Mouse (Mus musculus): ENCODE measurements around the gene Shh. TPM values are rescaled to one million over a fixed set of nuclear protein-coding genes. Genes with fewer than 3 reads are reported as not detected.

Gene Shh
- polyA plus RNA-seq (2021; fragmentation: Nextera tagmentation): 0.74 and 0.77 TPM in 2 replicates
- long read RNA-seq, experiment 1, transcript Shh-201 (3 exons, 2,847 nt): major isoform, 9 of 14 reads
- long read RNA-seq, experiment 1, partial matches to known transcripts: 0 of 14 reads
- long read RNA-seq, experiment 1, other reads (novel, unspliced or antisense): 5 of 14 reads
- long read RNA-seq, experiment 2: 0 reads

DNA sequence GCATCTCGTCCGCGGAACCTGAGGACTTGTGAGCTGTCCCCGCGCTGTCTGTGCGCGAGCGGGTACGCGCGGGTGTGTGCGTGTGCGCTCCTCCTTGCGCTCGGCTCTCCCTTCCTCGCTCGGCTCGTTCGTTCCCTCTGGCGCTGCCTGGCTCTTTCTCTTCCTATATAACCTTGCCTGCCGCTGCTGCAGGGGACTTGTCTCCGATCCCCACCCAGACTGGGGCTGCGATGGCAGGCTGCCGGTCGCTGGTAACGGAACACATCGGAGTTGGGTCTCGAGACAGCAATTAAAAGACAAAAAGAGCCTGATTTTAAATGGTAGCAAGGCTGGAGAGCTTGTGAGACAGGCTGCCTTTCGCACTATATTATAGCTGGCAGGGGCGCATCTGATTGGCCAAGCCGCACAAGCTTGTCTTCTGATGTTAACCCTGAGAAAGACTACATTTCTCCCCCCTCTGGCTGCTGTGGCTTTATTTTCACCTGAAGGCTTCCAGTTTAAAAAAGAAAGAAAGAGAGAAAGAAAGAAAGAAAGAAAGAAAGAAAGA, at the start of gene Shh:
Gene Shh, minus strand, starts transcription at position 497 of the 547 bp plus-strand sequence.

Other genes starting within 250 kb of the Shh start
- not detected in 2 replicates for gene Cnpy1, start 221.4 kb downstream of the Shh start, polyA plus RNA-seq (2021; fragmentation: Nextera tagmentation)
- gene Rbm33, start 150.1 kb downstream of the Shh start, polyA plus RNA-seq (2021; fragmentation: Nextera tagmentation): 9.3 and 18.7 TPM in 2 replicates